Mouse (Mus musculus): ENCODE measurements around the gene Olfr750.

DNA sequence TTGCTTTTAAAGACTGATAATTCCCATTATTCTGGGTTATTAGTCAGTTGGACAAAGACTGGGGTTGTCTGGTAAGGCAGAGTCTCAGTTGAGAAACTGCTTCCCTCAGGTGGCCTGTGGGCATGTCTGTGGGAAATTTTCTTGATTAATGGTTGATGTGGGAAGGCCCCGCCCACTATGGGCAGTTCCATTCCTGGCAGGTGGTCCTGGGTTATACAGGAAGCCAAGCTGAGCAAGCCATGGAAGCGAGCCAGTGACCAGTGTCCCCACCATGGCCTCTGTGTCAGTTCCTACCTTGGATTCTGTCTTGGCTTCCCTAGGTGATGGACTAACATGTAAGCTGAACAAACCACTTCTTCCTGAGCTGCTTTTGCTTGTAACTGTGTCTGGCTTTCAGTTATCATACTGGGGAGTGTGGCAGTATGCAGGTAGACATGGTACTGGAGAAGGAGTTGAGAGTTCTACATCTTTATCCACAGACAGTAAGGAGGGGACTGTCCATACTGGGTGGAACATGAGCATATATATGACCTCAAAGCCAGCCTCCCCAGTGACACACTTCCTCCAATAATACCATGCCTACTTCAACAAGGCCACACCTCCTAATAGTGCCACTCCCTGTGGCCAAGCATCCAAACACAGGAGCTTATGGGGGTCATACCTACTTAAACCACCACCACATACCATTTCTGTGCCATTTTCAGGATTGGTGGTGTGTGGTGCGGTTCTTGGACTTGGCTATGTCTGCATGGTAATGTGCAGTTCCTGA is 46.7 kb downstream of the Olfr750 start:
- TF ChIP-seq CTCF (IDR thresholded peaks at IDR 0.05; ENCODE audit: low read depth) (no peak), EP300 (optimal IDR thresholded peaks at IDR 0.05) (no peak)

Data from stomach, postnatal 0 days (tissue).